Mouse (Mus musculus) hindbrain, postnatal 0 days (tissue): ENCODE data around the gene Mdga2. TPM values are rescaled to one million over a fixed set of nuclear protein-coding genes. Genes with fewer than 3 reads are reported as not detected.
A peak's percentile ranks its signal among the peaks of the same experiment; 100 is the strongest.

Experiments used
- ATAC-seq: fragments of 200-750 bp; cut with Nextera tagmentation; 2 replicates; pipeline ENCODE4 v1.8.0; 2017; ENCODE audit warnings: mild to moderate bottlenecking, moderate TSS enrichment, moderate library complexity
- DNase-seq: peaks from one replicate; pipeline ENCODE4 v3.0.0-alpha.2; 2015; ENCODE audit warnings: low spot score
- H3K27ac ChIP-seq: fragments of 300-500 bp; sonication (generic); 2 replicates; pipeline ENCODE4 v1.5.1; 2014; ENCODE audit warnings: mild to moderate bottlenecking
- H3K27me3 ChIP-seq: fragments of 300-500 bp; sonication (generic); 2 replicates; pipeline ENCODE4 v1.6.1; 2014; ENCODE audit warnings: low read length, mixed read lengths; ENCODE audit not compliant: insufficient read depth
- H3K36me3 ChIP-seq: fragments of 300-500 bp; sonication (generic); 2 replicates; pipeline ENCODE4 v1.6.1; 2014; ENCODE audit warnings: low read length, mixed read lengths; ENCODE audit not compliant: insufficient read depth
- H3K4me1 ChIP-seq: fragments of 300-500 bp; sonication (generic); 2 replicates; pipeline ENCODE4 v1.6.1; 2014; ENCODE audit warnings: antibody characterized with exemption, low read length, mixed read lengths; ENCODE audit not compliant: insufficient read depth
- H3K4me2 ChIP-seq: fragments of 300-500 bp; sonication (generic); 2 replicates; pipeline ENCODE4 v1.6.1; 2014; ENCODE audit warnings: low read depth, mild to moderate bottlenecking, low read length, moderate library complexity, mixed read lengths
- H3K4me3 ChIP-seq: fragments of 300-500 bp; sonication (generic); 2 replicates; pipeline ENCODE4 v1.5.1; 2014; ENCODE audit warnings: low read length
- H3K9ac ChIP-seq: fragments of 300-500 bp; sonication (generic); replicated peaks from 2 replicates; pipeline ENCODE4 v1.6.1; 2014; ENCODE audit warnings: mild to moderate bottlenecking, low read length, moderate library complexity, mixed read lengths
- H3K9me3 ChIP-seq: fragments of 300-500 bp; sonication (generic); 2 replicates; pipeline ENCODE4 v1.6.1; 2016; ENCODE audit warnings: low read length, mixed read lengths
- CTCF ChIP-seq: IDR thresholded peaks from 2 replicates; pipeline ENCODE4 v1.5.1; 2016; ENCODE audit warnings: antibody characterized with exemption, control low read depth, low read depth
- WGBS: fragments of 180-500 bp; shearing (Covaris S2); extraction: QIAGEN DNeasy Blood & Tissue Kit; methylation state at CpG from one replicate; pipeline ENCODE4 v1.1.7; 2014; 5-methylcytosine and 5-hydroxymethylcytosine counted together
- polyA plus RNA-seq: library from polyadenylated mRNA; unstranded; fragments of >200 nt; fragmentation: Nextera tagmentation; extraction: Ambion mirVana; gene quantifications from 2 replicates; pipeline ENCODE4 v1.2.1, GENCODE M21; 2015
- total RNA-seq: library from RNA; depleted of rRNA; stranded (reverse); fragments of >200 nt; gene quantifications from 2 replicates; pipeline ENCODE4 v1.2.3, GENCODE M21; 2014

The Mdga2 gene
- total and polyA plus RNA-seq, 2 experiments from 2014 or later: 44.9 to 57.3 TPM

GRCm38 (mm10) chr12:67059136-67060014 lies 163.0 kb downstream of the Mdga2 start:
- no peak overlapping the region for H3K4me3 ChIP-seq
- ATAC-seq (peak; percentile 95), DNase-seq (peak; percentile 20)
- no peak overlapping the region for H3K9ac ChIP-seq
- no peak overlapping the region for H3K4me2 ChIP-seq
- TF ChIP-seq CTCF: no peak
- no peaks in the 10 kb centered on the region for H3K4me1 ChIP-seq
- H3K36me3 ChIP-seq: no peaks in the 10 kb centered on the region
- 70% methylated on average over 19 of the region's 19 CpGs for WGBS
- peaks cover 7% of the 10 kb centered on the region for H3K9me3 ChIP-seq
- H3K27ac ChIP-seq: no peak overlapping the region
- no peaks in the 10 kb centered on the region for H3K27me3 ChIP-seq

- ATAC-seq (no peak), DNase-seq (no peak)
- H3K4me1 ChIP-seq: no peaks in the 10 kb centered on the region
- no peaks in the 10 kb centered on the region for H3K27me3 ChIP-seq
- no peak overlapping the region for H3K27ac ChIP-seq
- no peak overlapping the region for H3K9ac ChIP-seq
- no peak for TF ChIP-seq CTCF
- H3K36me3 ChIP-seq: no peaks in the 10 kb centered on the region
- 90% methylated on average over 3 of the region's 3 CpGs for WGBS
- peaks cover 7% of the 10 kb centered on the region for H3K9me3 ChIP-seq
- H3K4me3 ChIP-seq: no peak overlapping the region
- no peak overlapping the region for H3K4me2 ChIP-seq
Measured at GRCm38 (mm10) chr12:67056621-67057020, 165.7 kb downstream of the Mdga2 start.

GRCm38 (mm10) chr12:67045099-67045750 lies 177.1 kb downstream of the Mdga2 start:
- no peaks in the 10 kb centered on the region for H3K36me3 ChIP-seq
- peak; percentile 77 for ATAC-seq
- H3K9me3 ChIP-seq: no peaks in the 10 kb centered on the region
- H3K9ac ChIP-seq: no peak overlapping the region
- no peak overlapping the region for H3K4me3 ChIP-seq
- H3K4me1 ChIP-seq: peaks cover 3% of the 10 kb centered on the region; the same call in 1 of the 2 replicates
- peak; percentile 50 for DNase-seq
- H3K27ac ChIP-seq: no peak overlapping the region
- TF ChIP-seq CTCF: no peak
- no peaks in the 10 kb centered on the region for H3K27me3 ChIP-seq
- 43% methylated on average over 8 of the region's 8 CpGs for WGBS
- H3K4me2 ChIP-seq: no peak overlapping the region

- Histone ChIP-seq H3K9ac (no peak overlapping the region), H3K27ac (no peak overlapping the region), H3K4me1 (peaks cover 3% of the 10 kb centered on the region; the same call in 1 of the 2 replicates), H3K27me3 (no peaks in the 10 kb centered on the region), H3K4me3 (no peak overlapping the region), H3K9me3 (no peaks in the 10 kb centered on the region), H3K36me3 (no peaks in the 10 kb centered on the region), H3K4me2 (no peak overlapping the region)
- TF ChIP-seq CTCF: no peak
- 89% methylated on average over 4 of the region's 4 CpGs for WGBS
- DNase-seq (no peak), ATAC-seq (no peak)
Measured at GRCm38 (mm10) chr12:67041865-67042264, 180.5 kb downstream of the Mdga2 start.

- no peak for TF ChIP-seq CTCF
- ATAC-seq (no peak), DNase-seq (no peak)
- no peak overlapping the region for H3K4me2 ChIP-seq
- no peak overlapping the region for H3K4me3 ChIP-seq
- 90% methylated on average over 15 of the region's 15 CpGs for WGBS
- no peak overlapping the region for H3K27ac ChIP-seq
- H3K4me1 ChIP-seq: no peaks in the 10 kb centered on the region
- no peaks in the 10 kb centered on the region for H3K27me3 ChIP-seq
- H3K9me3 ChIP-seq: no peaks in the 10 kb centered on the region
- H3K9ac ChIP-seq: no peak overlapping the region
- no peaks in the 10 kb centered on the region for H3K36me3 ChIP-seq
Measured at GRCm38 (mm10) chr12:67035509-67036261, 186.7 kb downstream of the Mdga2 start.

- Histone ChIP-seq H3K4me2 (no peak overlapping the region), H3K9me3 (no peaks in the 10 kb centered on the region), H3K4me3 (no peak overlapping the region), H3K36me3 (no peaks in the 10 kb centered on the region), H3K9ac (no peak overlapping the region), H3K27ac (no peak overlapping the region), H3K4me1 (no peaks in the 10 kb centered on the region), H3K27me3 (no peaks in the 10 kb centered on the region)
- no peak for ATAC-seq
- TF ChIP-seq CTCF: no peak
- no peak for DNase-seq
- 93% methylated on average over 3 of the region's 3 CpGs for WGBS
Measured at GRCm38 (mm10) chr12:67017192-67017591, 205.2 kb downstream of the Mdga2 start.
